Mouse (Mus musculus) lung, adult 18-20 months (tissue): ENCODE results near the gene Gbp7.
"Not testable (repeated sequence)": the region's sequence is repeated elsewhere in the genome, so short reads cannot be mapped to it uniquely, and the experiment has no call there.

ENCODE experiments used
- DNase-seq, 2 experiments: peaks; one replicate each; pipeline ENCODE4 v3.0.0; 2022; ENCODE audit warnings: mixed read lengths in 2 of 2

The Gbp7 gene

DNA sequence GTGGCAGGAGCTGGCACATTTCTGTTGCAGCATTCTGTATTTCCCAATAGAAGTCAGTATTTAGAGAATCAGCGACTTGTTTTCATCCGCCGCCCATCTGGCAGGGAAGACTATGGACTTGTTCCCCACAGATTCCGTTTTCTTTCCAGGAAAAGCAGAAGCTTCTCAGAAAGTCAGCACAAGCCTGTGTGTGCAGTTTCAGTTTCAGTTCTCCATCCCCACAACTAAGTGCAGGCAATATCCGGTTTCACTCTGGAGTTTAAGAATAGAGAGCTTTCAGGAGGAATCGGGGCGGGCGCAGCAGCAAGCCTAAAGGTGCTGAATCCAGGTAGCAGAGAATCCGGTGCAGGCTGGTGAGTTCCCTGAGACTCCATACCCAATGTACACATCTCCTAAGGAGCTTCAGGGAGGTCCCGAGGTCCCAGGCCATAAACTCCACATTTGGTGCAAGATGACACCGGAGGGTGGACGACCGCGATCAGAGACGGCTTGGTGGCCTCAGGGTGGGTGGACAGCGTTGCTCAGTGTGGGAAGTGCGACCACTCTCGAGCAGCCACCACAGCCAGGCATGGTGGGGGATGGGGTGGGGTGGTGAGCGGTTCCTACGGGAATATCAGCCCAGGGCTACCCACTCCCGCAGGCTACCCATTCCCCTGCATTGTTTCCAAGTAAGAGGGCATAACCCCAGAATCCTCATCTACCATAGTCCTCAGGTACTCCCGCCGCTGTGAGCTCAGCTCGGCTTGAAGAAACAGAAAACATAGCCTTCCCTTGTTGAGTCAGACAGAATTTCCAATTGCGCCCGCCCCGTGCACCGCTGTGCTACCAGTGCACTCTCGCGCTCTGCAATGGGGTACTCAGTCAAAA lies at the start of gene Gbp7:
Gene Gbp7 (plus strand): TSS at position 256 of the 867 bp plus-strand sequence.
- peak; percentile 73 to 79 for DNase-seq

DNA sequence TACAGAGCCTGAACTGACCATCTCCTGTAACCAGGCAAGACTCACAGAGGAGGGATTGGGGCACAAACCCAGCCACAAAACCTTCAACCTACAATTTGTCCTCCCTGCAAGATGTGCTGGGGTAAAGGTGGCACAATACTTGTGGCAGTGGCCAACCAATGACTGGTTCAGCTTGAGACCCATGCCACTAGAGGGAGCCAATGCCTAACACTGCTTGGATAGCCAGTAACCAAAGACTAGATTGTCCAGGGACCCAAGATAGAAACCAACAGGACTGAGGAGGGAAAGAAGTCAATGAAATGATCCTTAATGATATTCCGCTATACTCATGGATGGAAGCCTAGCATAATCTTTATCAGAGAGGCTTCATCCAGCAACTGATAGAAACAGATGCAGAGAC lies 39.7 kb upstream of the Gbp7 start:
- DNase-seq: peak; percentile 73 to 82

DNA sequence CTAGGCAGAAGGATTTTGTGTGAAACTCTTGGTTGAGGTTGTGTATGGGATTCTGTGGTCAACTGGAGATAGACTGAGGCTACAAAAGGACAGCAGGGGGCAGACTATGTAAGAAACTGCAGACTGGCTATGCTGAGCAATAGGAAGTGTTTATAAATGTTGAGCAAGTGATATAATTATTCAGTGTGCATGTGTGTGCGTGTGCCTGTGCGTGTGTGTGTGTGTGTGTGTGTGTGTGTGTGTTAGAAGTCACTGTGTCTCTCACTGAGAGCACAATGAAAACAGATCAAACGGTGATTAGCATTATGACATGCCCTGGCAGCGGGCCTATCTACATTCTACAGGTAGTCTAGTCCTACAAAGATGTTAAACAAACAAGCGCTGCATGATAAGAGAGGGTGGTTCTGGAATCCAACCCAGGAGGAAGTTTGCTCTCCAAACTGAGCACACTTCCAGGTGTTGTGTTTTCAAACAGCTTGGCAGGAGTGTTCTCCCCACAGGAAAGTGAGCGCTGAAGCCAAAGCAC lies 36.5 kb upstream of the Gbp7 start, which contains the start of gene Gbp5:
Gene Gbp5 (plus strand): TSS at position 443 of the 526 bp plus-strand sequence.
- DNase-seq: peak; percentile 94 to 97

DNA sequence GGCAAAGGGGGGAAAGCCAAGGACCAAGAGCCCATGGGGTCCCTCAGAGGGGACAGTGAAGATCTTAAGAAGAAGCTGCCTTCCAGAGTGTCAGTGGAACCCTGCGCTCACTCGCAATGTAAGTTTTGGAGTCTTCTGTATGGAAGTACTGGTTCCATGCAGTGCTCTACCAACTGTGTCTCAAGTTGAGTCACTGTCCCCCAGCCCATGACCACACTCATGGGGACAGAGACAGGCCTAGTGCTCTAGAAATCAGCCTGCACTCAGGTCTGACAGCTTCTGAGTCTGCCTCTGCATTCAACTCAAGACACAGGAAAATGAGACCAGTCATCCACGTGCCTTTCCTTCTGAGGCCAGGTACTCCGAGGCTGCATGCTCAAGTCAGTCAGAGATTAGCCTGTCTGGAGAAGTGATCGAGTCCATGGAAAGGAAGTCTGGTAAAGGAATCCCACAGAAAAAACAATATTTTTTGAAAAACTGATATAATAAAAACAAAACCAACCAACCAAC lies 34.9 kb upstream of the Gbp7 start:
- no peak for DNase-seq

DNA sequence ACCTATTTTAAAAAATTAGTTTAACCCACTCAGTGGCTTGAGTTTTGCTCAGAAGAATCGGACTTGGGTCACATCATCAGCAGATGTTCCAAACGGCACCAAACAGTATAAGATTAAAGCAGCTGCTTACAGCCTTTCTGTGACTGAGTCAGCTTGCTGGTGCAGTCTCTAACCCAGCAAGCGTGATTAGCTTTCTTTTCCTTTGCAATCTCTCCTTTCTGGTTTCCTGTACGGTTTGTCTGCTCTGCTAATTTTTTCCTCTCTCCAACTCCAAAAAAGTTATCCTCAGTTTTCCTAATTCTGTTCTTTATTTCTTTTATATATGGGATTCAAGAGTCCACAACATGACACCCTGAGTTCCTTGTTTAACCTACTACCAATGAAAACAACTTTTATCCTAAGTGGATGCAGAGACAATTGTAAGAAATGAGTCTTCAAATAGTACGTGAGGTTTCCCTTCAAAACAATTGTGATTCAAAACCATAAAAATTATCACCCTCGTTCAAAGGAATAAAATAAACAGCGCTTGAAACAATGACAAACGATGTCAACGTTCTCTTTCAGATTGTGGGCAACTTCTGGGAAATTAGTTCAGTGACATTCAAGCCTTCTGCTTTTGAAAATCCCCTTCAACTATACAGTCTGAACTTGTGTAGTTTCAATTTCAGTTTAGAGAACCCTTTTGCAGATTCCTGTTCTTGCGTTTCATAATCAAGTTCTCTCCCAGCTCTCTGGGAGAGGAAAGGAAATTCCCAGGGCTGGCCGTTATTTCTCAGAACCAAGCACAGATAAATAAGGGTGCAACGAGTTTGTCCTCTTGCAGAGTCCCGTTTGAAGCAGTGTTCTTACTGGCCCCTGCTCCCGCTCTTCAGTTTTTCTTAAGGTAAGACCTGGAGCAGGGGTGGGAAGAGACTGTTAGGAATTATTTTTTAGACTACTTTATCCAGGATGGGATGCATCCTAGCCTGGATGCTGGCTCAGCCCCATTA lies 33.7 kb upstream of the Gbp7 start:
- DNase-seq: peak in 1 of 2 experiments; percentile 14

DNA sequence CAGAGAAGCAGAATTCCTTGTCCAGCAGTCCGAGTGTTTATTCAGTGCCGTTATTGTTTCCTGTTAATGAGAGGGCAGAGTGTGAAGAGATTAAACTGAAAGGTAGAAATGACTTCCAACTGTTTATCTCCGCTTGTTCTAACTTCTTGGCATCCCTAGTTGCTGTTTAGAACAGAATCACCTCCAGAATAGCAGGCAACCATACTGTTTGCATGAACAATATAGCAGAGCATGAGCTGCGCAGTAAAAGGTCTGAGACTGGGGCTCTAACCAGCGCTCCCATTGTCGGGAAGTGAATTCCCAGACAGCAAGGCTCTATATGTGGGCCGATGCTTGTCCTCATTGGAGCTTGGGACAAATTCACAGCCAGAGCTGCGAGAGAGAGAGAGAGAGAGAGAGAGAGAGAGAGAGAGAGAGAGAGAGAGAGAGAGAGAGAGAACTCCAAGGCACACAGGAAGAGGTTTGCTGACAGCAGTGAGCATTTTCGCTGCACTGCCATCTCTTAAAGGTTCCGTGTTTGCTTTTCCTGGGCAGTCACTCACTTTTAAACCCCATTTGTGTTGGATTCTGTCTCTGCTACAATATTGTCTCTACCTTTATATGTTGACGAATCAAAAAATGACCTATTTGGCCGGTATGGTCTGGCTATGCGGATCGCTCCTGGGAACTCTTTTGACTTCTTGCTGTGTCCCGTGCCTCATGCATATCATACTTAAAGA lies 32.9 kb upstream of the Gbp7 start:
- no peak for DNase-seq

DNA sequence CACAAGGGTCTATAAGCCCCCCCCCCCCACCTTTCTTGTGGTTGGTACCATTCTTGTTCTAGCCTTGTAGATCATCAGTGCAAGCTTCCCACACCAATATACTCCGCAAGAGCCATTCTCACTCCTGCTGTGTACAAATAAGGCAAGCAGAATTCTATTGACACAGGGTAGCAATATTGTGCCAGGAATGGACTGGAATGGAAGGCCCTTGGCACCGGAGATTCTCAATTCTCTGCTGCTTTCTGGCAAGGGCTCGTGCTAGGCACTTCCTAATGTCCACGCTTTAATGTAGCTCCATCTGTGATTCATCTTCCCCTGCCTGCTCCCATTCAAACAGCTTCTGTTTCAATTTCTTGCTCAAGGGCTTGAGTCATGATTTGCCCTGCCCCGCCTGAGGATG lies 31.2 kb upstream of the Gbp7 start:
- DNase-seq: no peak

DNA sequence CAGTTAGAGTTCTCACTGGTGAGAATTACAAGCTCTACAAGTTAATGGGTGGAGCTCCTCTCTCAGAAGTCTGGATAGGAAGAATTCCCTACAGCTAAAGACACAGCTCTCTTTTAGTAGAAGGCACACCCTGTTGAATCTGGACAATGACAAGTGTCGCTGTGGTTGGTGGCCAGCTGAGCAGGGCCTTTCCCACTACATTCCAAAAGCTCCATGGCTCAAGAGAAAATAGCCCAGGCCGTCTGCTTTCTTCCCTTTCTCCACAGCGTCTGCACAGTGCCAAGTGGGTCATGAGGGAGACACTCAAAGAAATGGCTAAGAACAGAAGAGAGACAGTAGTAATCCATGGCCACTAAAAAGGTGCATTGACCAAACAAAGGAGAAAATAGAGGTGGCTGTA lies 2.0 kb upstream of the Gbp7 start:
- DNase-seq: no peak

DNA sequence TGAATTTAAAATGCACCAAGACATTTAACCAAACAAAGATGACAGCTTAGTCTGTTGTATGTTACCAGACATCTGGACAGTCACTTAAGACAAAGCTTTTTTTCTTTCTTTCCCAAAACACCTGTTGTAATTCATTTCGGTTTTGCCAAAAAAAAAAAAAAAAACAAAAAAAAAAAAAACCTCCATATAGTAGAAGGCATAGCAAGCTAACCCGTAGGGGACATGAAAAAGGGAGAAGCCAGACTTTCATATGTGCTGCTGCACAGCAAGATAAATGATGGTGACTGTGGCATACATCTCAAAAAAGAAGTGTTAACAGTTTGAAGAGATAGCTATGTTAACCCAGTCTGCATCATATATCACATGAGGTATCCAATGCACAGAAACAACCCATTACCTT lies 545 bp upstream of the Gbp7 start:
- no peak for DNase-seq

DNA sequence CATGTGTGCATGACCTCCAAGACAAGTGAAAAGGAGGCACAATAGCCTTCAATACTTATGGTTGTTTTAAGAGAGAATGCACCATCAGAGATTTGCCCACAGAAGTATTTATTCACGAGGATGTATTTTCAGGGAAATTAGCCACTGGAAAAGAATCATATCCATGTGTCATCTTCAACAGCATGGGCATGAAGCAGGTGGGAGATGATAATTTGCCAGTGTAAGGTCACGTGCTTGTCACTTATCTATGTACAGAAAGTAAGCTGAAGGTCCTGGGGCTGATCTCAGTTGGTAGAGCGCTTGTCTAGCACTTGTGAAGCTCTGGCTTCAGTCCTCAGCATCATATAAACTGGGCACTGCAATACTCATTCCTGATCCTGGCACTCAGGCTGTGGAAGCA lies 1.5 kb downstream of the Gbp7 start:
- no peak for DNase-seq

DNA sequence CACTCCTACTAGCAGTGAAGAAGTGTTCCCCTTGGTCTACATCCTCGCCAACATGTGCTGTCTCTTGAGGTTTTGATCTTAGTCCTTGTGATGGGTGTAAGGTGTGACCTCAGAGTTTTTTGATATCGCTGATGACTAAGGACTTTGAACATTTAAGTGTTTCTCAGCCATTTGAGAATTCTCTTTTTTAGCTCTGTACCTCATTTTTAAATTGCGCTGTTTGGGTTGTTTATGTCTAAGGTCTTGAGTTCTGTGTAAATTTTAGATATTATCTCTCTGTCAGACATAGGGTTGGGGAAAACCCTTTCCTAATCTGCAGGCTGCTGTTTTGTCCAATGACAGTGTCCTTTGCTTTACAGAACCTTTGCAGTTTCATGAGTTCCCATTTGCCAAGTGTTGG lies 3.0 kb downstream of the Gbp7 start:
- DNase-seq: no peak

DNA sequence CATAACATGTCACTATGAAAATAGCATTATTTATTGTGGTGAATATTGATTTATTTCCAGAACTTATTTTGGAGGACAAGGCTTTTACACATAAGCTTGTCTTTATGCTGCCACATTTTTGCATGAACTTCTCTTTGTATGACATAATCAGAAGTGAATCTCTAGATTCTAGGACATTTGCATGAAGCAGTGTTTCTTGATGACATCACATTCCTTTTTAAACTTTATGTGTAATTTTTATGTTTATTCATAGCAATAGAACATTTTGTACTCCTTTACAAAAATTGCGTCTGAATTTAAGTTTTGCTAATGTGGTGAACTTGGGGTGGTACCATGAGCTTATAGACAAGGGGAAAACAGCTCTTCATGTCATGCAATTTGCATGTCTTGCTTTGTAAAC lies 5.5 kb downstream of the Gbp7 start:
- no peak for DNase-seq

DNA sequence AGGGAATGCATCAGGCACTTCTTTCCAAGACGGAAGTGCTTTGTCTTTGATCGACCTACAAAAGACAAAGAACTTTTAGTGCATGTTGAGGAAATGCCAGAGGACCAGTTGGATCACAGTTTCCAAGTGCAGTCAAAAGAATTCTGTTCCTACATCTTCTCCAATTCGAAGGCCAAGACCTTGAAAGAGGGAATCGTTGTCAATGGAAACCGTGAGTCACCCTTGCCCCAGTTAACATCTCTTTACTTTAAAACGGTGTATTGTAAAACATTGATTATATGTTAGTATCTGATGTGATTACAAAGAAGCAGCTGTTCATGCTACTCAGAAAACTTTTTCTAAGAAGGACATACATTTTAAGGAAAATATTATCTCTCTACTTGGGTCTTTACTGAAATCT lies 11.2 kb downstream of the Gbp7 start:
- DNase-seq: no peak

DNA sequence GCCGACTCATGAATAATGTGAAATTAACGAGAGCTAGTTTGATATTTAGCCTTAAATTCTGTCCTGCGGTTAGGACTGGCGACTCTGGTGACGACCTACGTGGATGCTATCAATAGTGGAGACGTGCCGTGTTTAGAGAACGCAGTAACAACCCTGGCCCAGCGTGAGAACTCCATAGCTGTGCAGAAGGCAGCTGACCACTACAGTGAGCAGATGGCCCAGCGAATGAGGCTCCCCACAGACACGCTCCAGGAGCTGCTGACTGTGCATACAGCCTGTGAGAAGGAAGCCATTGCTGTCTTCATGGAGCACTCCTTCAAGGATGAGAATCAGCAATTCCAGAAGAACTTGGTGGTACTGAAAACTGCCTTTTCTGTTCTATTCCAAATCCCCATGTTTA lies 12.6 kb downstream of the Gbp7 start:
- DNase-seq: not testable (repeated sequence)

DNA sequence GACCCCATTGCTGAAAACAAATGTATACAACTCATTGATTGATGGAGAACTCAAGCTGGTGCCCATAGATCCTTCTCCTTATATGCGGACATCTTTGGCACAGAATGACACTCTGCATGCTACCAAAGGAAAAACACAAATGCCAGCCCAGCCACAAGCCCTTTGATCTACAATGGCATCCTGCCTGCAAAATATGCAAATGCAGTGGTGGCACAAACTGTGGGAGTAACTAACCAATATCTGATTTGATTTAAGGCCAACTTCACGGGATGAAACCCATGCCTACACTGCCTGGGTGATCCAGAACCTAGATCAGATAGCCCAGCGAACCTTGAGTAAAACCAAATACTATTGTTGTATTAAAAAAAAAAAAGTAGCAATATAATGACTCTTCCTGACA lies 16.5 kb downstream of the Gbp7 start:
- no peak for DNase-seq

DNA sequence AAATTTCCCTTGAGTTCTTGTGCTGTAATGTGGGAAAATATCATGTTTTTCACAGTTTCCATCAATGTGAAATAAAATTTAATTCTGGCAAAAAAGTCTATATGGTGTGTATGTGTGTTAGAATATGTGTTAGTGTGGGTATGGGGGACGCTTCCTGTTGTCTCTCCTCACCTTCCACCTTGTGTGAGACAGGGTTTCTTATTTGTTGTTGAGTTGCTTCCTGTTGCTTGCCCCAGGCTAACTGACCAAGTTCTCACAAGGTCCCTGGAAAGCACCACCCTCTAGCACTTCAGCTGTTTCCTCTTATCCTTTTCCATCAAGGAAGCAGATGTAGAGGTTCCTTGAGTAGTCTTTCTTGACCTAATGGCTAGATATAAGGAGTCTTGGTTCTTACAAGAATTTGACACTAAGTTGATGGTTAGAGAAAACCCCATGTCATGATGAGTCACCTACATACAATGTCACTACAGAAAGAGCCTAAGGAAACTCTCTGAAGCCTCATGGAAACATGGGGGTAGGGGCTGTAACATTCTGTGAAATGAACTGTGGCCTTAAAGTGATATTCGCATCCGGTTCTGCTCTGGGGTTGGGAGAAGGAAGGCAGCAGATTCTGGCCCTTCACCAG lies 20.0 kb downstream of the Gbp7 start:
- no peak for DNase-seq

DNA sequence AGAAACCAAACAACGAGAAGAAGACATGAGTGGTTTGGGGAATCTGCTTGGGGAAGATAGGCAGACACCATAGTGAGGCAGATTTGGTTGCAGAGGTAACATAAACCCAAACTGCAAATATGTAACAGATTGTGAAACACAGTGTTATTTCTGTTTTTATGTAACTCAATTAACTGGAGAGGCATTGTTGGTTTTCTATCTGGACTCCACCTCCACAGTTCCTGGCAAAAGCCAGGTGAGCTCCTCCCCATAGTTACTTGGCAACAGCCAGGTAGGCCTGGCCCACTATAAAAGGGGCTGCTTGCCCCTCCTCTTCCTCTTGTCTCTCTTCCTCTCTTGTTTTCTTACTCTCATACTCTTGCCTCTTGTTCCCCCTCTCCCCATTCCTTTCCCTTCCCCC lies 24.5 kb downstream of the Gbp7 start:
- DNase-seq: peak in 1 of 2 experiments; percentile 19

DNA sequence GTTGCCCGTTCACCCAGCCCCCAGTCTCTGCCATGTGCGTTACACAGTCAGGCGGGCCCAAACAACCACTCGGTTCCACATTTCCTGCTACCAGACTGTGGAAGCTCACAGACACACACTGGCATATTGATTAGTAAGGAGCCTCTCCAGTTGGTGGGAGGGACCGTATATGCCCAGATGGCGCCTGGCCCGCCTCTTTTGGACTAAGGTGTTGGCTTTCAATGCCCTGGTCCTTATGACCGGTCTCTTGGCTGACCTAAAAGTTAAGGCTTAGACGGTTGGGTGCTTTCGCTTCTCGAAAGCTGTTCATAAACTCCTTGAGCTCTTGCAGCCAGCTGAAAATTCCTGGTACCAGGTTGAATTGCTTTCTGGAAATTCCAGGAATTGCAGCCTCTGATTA lies 25.5 kb downstream of the Gbp7 start:
- DNase-seq: no peak

DNA sequence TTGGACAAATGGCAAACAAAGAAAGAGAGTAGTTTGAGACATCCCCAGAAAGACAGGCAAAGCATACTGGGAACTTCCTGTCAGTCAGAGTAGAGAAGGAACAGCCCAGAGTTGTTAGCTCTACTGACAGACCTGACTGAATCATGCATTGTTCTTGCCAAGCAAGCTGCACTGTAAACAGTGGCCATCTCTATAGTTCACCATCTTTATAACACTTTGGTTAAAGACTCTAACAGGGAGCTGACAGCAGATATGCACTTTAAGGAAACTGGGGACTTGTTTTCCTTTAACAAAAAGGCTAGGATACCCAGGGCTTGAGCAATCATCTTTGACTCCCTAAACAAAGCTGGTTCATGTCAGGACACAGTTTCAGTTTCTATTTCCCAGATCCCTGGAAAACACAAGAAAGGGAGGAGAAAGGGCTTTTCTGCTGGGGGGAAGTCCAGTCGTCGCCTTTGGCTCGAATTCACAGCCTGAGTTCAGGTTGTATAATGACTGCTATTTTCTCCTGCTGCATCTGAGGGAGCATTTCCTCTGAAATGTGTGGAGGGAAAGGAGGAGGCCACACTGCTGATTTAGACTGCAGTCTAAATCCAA lies 29.6 kb downstream of the Gbp7 start, which contains the start of gene Gbp3:
Gene Gbp3 (plus strand): TSS at position 395 of the 597 bp plus-strand sequence.
- peak; percentile 22 to 30 for DNase-seq

DNA sequence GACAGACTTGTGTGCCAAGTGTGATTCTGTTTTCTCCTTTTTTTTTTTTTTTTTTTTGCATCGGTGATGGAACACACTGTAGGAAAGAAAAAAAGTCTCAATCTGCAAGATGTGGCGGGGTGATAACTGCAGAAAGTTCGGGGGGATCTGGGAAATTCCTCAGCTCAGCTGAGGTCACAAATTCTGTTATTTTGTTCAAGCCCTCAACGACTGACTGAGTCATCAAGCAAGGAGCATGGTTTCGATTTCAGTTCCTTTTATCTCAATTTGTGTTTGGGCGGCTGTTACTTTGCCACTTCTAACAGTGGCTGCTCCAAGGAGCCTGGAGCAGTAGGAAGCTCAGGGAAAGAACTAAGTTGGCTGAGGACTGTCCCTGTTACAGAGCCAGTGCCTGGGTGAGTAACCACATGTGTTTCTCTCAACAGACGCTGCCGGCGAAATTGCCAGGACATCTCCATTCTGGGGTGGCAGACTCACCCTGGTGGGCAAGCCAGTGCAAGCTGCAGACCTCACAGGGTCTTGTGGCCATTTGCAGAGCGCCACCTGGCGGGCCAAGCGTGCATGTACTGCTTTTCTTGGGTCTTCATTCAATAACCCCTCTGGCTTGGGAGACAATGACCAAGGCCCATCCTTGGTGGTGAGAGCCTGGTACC lies 30.3 kb downstream of the Gbp7 start:
- DNase-seq: peak; percentile 86 to 88
